Mouse (Mus musculus) megakaryocyte-erythroid progenitor cell, adult 5 weeks (primary cell): ENCODE measurements around the gene Slco1a6. TPM values are rescaled to one million over a fixed set of nuclear protein-coding genes. Genes with fewer than 3 reads are reported as not detected.

Experiments used
- polyA plus RNA-seq: library from polyadenylated mRNA; stranded (reverse); fragments of >175 nt; gene quantifications from 2 replicates; pipeline ENCODE4 v1.2.3, GENCODE M21; 2012

Gene Slco1a6
- polyA plus RNA-seq, result not detected in 2 replicates

DNA sequence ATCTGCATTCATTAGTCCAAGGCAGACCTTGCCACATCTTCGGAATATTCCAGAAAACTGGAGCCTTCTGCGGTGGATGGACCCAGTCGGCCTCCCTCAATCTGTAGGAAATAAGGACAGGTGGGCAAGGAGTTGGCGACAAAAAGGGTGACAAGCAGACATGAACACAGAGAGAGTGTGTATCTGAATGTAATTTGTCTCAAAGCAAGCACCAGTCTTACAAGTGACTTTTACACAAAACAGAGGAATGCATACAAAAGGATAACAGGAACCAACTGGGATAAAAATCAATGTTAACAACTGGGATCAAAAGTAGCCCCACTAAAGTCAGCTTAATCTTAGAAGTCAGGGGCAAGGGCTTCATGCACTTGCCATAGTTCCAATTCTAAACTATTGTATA is at the start of gene Slco1a6:
TSS of gene Slco1a6 (minus strand) at position 101 of the 400 bp plus-strand sequence.

Other genes with a start within 250 kb of the Slco1a6 start
- 0.04 TPM in 1 of 2 replicates, not detected in the other for gene Gm6614, start 197.1 kb downstream of the Slco1a6 start, polyA plus RNA-seq
- not detected in 2 replicates for gene Iapp, start 89.9 kb upstream of the Slco1a6 start, polyA plus RNA-seq
- not detected in 2 replicates for gene Slco1a5, start 114.5 kb upstream of the Slco1a6 start, polyA plus RNA-seq
- gene Pyroxd1, start 137.1 kb upstream of the Slco1a6 start, polyA plus RNA-seq, result 1.3 and 1.5 TPM in 2 replicates
- gene Recql, start 178.6 kb upstream of the Slco1a6 start, polyA plus RNA-seq, result 4.4 and 4.5 TPM in 2 replicates
- 32.0 and 32.5 TPM in 2 replicates for gene Golt1b, start 178.7 kb upstream of the Slco1a6 start, polyA plus RNA-seq
- 0.13 and 0.71 TPM in 2 replicates for gene Spx, start 204.9 kb upstream of the Slco1a6 start, polyA plus RNA-seq